Mouse (Mus musculus): ENCODE measurements around the gene Fcgr3.
"Not testable (repeated sequence)": the region's sequence is repeated elsewhere in the genome, so short reads cannot be mapped to it uniquely, and the experiment has no call there.

Fcgr3 gene

DNA sequence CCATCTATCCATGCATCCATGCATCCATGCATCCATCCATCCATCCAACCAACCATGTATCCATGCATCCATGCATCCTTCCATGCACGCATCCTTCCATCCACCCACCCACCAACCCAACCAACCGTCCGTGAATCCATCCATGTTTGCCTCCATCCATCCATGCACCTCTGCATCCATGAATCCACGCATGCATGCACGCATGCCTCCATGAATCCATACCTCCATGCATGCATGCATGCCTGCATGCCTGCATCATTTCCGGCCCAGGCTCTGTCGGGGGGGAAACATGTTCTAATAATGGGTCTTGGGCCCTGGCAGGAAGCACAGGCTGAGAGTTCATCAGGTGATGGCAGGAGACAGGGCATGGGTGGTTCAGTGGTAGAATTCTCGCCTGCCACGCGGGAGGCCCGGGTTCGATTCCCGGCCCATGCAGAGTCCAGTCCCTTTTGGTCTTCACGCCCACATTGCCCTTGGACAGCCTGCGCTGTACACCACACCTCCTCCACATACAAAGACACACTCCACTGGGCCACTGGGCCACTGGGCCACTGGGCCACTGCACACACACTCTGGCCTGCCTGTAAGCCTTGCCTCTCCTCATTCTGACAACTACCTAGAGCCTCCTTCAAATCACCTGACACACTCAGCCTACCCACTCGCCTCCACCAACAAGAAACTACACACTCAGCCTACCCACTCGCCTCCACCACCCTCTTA lies 16.9 kb upstream of the Fcgr3 start:
- not testable (repeated sequence) for DNase-seq

DNA sequence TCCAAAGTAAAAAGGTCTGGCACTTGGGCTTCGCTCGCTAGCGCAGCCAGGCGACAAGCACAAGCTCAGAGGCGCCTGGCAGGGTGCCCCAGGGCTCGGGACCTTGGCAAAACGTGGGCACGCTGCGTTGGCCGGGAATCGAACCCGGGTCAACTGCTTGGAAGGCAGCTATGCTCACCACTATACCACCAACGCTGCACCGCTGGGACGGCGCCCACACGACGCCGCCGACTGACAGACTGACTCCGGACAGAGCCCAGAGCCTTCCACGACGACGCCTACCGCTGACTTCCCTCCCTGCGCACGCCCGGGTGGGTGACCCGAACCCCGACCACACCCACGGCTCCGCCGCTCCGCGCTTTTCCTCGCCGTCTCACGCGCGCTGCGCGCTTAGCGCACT lies 15.1 kb upstream of the Fcgr3 start:
- DNase-seq: not testable (repeated sequence)

DNA sequence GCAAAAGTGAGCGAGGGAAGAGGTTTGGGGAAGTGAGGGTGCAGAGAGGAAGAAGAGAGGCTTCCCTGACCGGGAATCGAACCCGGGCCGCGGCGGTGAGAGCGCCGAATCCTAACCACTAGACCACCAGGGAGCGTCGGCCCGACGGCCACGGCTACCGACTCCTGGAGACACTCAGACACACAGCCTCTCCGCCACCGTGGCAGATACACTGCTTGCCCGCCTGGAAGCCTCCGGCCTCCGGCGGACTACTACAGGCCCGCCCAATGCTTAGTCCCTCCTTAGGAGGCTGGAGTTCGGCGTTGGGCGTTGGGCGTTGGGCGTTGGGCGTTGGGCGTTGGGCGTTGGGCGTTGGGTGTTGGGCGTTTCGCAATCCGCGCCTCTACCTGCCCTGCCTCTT lies 14.6 kb upstream of the Fcgr3 start:
- not testable (repeated sequence) for DNase-seq

DNA sequence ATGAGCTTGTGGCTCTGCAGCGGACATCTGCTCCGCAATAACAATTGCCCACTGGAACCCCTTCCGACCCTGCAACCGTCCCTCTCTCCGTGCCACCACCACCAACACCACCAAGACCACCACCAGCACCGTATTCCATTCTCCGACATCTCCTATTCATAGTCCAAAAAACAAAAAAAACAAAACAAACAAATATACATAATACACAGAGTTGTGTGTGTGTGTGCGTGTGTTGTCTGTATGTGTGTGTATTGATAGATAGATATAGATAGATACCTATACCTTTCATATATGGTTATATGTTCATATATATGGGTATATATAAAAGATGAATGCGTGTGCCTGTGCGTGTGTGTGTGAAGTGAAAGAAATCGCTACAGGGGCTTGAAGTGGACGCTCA lies 13.7 kb upstream of the Fcgr3 start:
- DNase-seq: not testable (repeated sequence)

DNA sequence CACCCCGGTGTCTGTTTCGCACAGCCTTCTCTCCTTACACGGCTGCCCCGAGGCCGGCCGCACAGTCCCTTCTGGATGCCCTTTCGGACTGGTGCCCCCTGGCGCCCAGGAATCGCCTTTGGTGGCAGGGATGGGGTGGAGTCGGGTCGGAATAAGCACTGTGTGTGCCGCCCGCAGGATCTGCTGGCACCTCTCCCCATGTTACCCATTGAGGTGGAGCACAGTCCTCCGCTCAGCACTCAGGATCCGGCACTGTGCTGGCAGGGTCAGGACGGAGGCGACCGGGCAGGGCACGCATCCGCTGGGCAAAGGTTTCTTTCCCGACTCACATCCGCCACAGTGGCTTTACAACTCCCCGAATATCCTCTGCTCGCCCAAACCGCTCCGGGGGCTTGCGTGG lies 13.2 kb upstream of the Fcgr3 start:
- not testable (repeated sequence) for DNase-seq

DNA sequence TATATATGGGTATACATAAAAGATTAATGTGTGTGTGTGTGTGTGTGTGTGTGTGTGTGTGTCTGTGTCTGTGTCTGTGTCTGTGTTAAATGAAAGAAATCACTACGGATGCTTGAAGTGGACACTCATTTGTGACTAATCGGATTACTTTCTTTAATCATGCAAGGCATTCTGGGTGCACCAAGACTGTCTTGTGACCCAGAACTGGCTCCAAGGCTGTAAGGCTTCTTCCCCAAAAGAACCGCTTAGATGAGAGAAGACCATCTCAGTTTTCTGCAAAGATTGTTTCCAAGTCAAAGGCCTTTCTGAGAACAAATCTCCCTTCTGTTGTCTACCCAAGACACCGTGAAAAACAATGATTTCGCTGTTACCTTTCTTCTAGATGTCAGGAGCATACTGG lies 12.5 kb upstream of the Fcgr3 start:
- not testable (repeated sequence) for DNase-seq

DNA sequence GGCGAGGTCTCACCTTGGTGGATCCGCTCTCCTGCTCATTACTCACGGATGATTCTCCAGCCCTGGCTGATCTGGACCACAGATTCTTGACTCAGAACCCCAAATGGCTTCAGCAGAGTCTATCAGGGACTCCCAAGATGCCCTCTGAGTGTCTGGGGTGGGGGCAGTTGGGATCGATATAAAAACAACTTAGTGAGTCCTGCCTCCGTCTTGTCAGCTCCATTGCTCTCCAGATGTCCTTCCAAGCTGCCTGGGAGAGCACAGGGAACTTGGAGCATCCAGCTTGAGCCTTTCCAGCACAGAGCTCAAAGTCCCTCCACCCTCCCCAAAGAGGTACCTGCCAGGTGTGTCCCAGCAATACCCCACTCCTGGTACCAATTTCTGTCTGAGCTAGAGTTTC lies 11.4 kb upstream of the Fcgr3 start:
- not testable (repeated sequence) for DNase-seq

DNA sequence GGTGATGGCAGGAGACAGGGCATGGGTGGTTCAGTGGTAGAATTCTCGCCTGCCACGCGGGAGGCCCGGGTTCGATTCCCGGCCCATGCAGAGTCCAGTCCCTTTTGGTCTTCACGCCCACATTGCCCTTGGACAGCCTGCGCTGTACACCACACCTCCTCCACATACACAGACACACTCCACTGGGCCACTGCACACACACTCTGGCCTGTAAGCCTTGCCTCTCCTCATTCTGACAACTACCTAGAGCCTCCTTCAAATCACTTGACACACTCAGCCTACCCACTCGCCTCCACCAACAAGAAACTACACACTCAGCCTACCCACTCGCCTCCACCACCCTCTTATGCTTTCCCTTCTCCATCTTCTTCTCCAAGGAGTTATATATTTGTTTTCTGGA lies 9.5 kb upstream of the Fcgr3 start:
- not testable (repeated sequence) for DNase-seq

DNA sequence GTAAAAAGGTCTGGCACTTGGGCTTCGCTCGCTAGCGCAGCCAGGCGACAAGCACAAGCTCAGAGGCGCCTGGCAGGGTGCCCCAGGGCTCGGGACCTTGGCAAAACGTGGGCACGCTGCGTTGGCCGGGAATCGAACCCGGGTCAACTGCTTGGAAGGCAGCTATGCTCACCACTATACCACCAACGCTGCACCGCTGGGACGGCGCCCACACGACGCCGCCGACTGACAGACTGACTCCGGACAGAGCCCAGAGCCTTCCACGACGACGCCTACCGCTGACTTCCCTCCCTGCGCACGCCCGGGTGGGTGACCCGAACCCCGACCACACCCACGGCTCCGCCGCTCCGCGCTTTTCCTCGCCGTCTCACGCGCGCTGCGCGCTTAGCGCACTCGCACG lies 7.5 kb upstream of the Fcgr3 start:
- not testable (repeated sequence) for DNase-seq

DNA sequence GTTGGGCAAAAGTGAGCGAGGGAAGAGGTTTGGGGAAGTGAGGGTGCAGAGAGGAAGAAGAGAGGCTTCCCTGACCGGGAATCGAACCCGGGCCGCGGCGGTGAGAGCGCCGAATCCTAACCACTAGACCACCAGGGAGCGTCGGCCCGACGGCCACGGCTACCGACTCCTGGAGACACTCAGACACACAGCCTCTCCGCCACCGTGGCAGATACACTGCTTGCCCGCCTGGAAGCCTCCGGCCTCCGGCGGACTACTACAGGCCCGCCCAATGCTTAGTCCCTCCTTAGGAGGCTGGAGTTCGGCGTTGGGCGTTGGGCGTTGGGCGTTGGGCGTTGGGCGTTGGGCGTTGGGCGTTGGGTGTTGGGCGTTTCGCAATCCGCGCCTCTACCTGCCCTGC lies 7.0 kb upstream of the Fcgr3 start:
- DNase-seq: not testable (repeated sequence)

DNA sequence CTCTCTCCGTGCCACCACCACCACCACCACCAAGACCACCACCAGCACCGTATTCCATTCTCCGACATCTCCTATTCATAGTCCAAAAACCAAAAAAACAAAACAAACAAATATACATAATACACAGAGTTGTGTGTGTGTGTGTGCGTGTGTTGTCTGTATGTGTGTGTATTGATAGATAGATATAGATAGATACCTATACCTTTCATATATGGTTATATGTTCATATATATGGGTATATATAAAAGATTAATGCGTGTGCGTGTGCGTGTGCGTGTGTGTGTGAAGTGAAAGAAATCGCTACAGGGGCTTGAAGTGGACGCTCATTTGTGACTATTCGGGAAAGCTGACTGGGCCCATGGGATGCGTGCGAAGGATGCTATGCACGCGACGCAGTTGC lies 6.1 kb upstream of the Fcgr3 start:
- DNase-seq: not testable (repeated sequence)

DNA sequence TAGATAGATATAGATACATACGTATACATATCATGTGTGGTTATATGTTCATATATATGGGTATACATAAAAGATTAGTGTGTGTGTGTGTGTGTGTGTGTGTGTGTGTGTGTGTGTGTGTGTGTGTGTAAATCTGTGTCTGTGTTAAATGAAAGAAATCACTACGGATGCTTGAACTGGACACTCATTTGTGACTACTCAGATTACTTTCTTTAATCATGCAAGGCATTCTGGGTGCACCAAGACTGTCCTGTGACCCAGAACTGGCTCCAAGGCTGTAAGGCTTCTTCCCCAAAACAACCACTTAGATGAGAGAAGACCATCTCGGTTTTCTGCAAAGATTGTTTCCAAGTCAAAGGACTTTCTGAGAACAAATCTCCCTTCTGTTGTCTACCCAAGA lies 4.8 kb upstream of the Fcgr3 start:
- not testable (repeated sequence) for DNase-seq

DNA sequence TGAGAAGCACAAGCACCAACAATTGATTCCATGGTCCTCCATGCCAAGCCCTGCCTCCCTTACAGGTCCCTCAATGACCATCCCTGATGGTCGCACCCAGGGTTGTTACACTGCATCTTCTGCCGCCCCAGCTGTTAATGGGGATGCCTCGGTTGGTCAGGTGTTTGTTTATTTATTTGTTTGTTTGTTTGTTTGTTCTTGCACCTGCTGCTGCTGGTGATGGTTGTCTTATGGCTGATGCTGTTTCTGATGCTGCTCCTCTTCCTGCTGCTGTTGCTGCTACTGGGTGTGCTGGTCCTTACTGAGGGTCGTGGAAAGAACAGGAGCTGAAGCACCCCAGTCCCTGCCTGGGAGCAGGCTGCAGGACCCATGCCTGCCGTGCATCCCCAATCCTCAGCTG lies 3.2 kb upstream of the Fcgr3 start:
- not testable (repeated sequence) for DNase-seq

DNA sequence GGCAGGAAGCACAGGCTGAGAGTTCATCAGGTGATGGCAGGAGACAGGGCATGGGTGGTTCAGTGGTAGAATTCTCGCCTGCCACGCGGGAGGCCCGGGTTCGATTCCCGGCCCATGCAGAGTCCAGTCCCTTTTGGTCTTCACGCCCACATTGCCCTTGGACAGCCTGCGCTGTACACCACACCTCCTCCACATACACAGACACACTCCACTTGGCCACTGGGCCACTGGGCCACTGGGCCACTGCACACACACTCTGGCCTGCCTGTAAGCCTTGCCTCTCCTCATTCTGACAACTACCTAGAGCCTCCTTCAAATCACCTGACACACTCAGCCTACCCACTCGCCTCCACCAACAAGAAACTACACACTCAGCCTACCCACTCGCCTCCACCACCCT lies 1.8 kb upstream of the Fcgr3 start:
- not testable (repeated sequence) for DNase-seq

DNA sequence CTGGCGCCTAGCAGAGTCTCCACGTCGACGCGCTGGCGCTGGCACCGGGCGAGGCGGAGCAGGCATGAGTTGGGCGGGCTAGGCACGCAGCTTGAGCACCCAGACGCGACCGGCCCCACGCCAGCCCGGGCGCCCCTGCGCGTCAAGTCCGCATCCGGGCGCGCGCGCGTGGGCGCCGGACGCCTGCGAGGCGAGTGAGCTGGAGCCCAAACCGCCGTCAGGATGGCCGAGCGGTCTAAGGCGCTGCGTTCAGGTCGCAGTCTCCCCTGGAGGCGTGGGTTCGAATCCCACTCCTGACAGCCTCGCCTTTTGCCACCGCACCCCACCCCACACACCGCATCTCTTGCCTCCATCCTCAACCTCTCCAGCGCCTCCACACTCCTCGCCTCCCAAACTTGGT lies 1.0 kb upstream of the Fcgr3 start:
- not testable (repeated sequence) for DNase-seq

DNA sequence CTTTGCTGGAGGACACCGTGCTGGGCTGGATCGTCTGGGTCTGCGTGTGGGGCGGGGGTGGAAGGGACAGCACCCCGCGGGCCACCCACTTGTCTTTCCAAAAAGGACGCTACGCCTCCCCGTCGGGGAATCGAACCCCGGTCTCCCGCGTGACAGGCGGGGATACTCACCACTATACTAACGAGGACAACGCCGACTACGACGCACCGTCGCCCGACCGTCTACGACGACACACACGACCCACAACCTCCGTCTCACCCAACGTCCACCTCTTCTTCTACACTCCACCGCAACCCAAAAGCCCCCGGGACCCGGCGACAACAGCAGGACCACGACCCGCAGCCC lies 480 bp upstream of the Fcgr3 start:
- not testable (repeated sequence) for DNase-seq

DNA sequence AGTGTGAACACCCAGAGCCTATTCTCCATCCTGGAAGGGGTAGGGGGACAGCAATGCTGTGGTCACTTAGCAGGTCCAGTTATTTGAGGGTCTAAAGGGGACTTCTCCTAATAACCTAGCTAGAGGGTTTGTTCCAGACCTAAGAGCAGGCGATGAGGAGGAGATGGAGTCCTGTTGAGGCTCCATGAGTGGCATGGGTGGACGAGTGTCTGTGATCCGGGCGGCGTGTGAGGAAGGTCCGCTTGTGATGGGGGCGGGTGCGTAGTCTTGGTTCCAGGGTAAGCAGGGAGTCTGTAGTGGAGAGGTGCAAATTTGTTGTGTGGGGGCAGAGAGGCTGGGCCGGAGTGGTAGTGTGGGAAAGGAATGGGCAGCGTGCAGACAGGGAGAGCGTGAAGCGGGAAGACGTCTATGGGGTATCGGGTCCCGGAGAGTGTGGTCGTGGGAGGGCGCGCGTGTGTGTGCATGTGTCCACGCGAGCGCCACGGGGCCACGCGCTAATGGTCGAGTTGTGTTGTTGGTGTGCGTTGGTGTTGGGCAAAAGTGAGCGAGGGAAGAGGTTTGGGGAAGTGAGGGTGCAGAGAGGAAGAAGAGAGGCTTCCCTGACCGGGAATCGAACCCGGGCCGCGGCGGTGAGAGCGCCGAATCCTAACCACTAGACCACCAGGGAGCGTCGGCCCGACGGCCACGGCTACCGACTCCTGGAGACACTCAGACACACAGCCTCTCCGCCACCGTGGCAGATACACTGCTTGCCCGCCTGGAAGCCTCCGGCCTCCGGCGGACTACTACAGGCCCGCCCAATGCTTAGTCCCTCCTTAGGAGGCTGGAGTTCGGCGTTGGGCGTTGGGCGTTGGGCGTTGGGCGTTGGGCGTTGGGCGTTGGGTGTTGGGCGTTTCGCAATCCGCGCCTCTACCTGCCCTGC lies 905 bp downstream of the Fcgr3 start:
- DNase-seq: not testable (repeated sequence)

DNA sequence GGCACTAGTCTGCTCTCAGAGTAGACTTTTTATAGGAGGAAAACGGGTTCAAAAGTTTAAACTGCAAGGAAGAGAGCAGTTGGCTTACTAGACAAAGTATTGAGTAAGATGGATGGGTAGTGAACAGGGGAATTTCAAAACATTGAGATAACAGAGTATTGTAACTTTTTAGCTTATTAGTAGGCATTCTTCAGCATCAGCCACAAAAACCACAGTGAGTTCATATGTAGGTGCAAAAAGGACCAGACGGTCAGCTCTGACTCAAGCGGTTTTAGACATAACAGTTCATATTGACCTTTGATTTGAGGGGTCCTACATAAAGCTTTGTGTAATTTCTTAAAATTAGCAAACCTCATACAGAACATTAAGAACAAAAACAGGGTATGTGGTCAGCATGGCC lies 3.2 kb downstream of the Fcgr3 start:
- DNase-seq: no peak

DNA sequence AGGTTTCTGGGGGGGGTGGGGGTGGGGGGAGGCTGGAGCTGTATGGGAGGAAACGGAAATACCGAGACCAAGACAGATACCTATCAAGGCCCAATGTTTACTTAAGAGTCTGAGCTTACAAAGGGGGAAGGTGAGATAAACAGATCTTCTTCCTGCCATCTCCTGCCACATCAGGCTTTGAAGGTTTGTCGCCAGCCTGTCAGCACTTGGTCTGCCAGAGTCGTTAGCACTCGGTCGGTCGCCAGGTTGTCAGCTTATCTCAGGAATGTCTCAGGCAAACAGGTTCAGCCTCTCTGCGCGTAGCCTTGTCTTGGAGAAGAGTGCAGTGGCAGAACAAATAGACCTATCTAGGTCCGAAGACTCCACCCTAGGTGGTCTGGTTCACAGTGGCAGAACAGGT lies 4.3 kb downstream of the Fcgr3 start:
- DNase-seq: no peak

DNA sequence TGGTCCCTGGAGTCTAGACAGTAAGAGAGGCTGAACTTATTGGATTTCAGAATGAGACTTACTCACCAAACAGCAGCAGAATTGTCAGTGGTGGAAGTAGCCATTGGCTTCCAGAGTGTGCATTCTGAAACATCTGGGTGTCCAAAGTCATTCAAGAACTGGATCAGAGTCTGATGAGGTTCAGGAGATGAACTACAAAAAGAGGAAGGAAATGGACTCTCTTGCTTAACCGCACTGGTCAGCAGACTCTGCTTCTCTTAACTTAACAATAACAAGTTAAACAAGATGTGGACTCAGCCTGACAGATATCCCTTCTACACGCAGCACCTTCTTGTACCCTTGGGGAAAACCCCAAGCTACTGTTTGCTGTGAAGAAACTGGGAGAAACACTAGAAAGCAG lies 5.5 kb downstream of the Fcgr3 start:
- no peak for DNase-seq

DNA sequence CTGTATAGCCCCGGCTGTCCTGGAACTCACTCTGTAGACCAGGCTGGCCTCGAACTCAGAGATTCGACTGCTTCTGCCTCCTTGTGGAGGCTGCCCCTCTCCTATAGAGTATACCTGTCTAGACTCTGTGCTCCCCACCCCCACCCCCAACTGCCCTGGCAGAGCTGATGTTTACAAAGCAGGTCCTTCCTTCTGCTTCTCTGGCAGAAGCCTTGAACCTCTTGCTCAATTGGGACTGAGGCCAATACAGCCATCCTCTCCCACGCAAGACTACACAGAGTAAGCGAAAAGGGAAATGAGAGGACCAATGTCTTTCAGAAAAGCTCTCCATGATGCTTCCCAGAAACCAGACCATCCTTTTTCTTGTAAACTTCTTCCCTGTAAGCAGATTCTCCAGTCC lies 7.5 kb downstream of the Fcgr3 start:
- DNase-seq: no peak

DNA sequence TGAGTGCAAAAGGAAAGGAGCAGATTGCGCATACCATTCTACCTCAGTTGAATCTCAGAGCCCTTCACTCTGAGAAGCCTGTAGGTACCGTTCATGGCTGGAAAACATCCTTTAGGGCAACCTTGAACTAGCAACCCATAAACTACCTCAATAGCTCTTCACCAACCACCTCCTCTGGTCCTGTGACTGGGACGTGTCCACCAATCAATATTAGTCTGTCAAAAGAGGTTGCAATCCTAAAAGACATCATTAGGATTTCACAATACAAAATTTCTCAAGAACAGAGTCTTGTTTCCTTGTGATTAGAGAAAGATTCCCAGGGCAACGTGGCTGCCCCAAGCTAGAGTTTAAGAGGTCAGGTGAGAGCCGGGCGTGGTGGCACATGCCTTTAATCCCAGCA lies 11.4 kb downstream of the Fcgr3 start:
- DNase-seq: no peak

DNA sequence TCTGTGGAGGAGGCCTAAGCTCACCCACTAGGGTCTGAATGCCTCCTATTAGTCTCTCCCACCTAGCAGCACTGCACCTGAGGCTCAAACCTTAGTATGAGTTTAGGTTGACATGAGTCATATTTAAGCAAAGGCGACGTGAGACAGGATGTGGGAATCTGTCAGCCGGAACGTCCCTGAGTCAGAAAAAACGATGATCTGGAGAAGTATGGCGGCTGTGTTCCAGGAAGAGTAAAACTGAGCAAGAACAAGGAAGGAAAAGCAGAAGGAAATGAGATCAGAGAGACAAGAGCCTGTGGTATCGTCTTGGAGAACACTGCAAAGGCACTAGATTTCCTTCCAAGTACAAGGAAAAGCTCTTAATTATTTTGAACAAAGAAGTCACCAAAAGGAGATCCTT lies 14.0 kb downstream of the Fcgr3 start:
- DNase-seq: no peak

DNA sequence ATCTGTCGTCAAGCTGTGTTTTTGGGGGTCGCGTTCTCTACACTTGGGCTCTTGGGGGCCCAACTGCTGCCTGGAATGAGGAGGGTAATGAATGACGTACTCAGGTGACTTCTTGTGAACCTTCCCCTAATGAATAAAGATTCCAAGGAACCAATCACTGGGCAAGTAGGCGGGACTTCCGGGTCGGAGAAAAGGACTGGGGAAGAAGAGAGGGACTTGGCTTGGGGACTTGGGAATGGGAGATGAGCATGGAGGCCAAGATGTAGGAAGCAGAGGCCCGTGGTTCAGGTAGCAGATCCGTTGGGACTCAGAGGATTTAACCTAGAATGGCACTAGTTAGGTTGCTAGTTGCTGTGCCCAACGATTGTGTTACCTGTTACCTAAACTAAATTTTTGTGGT lies 15.5 kb downstream of the Fcgr3 start:
- no peak for DNase-seq
